ENCODE assay signal across 8 mouse cellular contexts in genomic region chr14:8213803-8214224, GRCm38 (mm10). TPM values are rescaled to one million over a fixed set of nuclear protein-coding genes. Genes with fewer than 3 reads are reported as not detected.
DNase-seq lines count a peak whose midpoint lies in the region; ATAC-seq and TF ChIP-seq lines count a peak whose summit lies in the region.

TSS of gene Kctd6 (plus strand) at chr14:8214140.

- no peaks in the 10 kb centered on the region for H3K27me3 ChIP-seq in kidney, embryonic 14.5 days (ENCODE audit: control insufficient read depth, insufficient read depth, low read length)
- no peaks in the 10 kb centered on the region for H3K27me3 ChIP-seq in limb, embryonic 15.5 days

- WGBS in kidney, embryonic 14.5 days = 2% methylated on average over 22 of the region's 49 CpGs
- 0% methylated on average over 11 of the region's 49 CpGs for WGBS in limb, embryonic 15.5 days

- no peak for TF ChIP-seq CTCF in bone marrow macrophage, adult 2 months (IDR thresholded peaks at IDR 0.05; ENCODE audit: low read depth, low read length)
- no peak for TF ChIP-seq CTCF in embryonic fibroblast, embryonic 13.5 days (IDR thresholded peaks at IDR 0.05; ENCODE audit: borderline replicate concordance, insufficient read depth, low read length)

- H3K4me1 ChIP-seq in bone marrow macrophage, adult 2 months (ENCODE audit: control insufficient read depth, insufficient read depth, low read length) = peaks cover 2% of the 10 kb centered on the region; the same call in 1 of the 2 replicates
- H3K4me1 ChIP-seq in embryonic fibroblast, embryonic 13.5 days (ENCODE audit: control insufficient read depth, insufficient read depth, low read length) = peaks cover 3% of the 10 kb centered on the region
- H3K4me1 ChIP-seq in kidney, embryonic 14.5 days (ENCODE audit: control insufficient read depth, insufficient read depth, low read length) = peaks cover 17% of the 10 kb centered on the region; the same call in 1 of the 2 replicates
- H3K4me1 ChIP-seq in limb, embryonic 15.5 days = peaks cover 16% of the 10 kb centered on the region

- no peaks in the 10 kb centered on the region for H3K9me3 ChIP-seq in kidney, embryonic 14.5 days (ENCODE audit: control insufficient read depth, low read length)
- no peaks in the 10 kb centered on the region for H3K9me3 ChIP-seq in limb, embryonic 15.5 days

- no peak for TF ChIP-seq POLR2A in bone marrow macrophage, adult 2 months (IDR thresholded peaks at IDR 0.05; ENCODE audit: borderline replicate concordance, low read depth, low read length)
- peak; percentile 66 for TF ChIP-seq POLR2A in embryonic fibroblast, embryonic 13.5 days (IDR thresholded peaks at IDR 0.05; ENCODE audit: low read depth, low read length)

- H3K9ac ChIP-seq in kidney, embryonic 14.5 days (ENCODE audit: low read depth, low read length) = peak within 1 kb of the TSS; percentile 85
- peak within 1 kb of the TSS; percentile 96 for H3K9ac ChIP-seq in limb, embryonic 15.5 days

- H3K4me3 ChIP-seq in bone marrow macrophage, adult 2 months (ENCODE audit: insufficient read depth, low read length) = peak within 1 kb of the TSS; percentile 98
- H3K4me3 ChIP-seq in embryonic fibroblast, embryonic 13.5 days (ENCODE audit: insufficient read depth, low read length) = peak within 1 kb of the TSS; percentile 55
- H3K4me3 ChIP-seq in kidney, embryonic 14.5 days (ENCODE audit: low read length) = peak within 1 kb of the TSS; percentile 69
- peak within 1 kb of the TSS; percentile 75 for H3K4me3 ChIP-seq in limb, embryonic 15.5 days

- ATAC-seq in kidney, embryonic 14.5 days (ENCODE audit: low FRiP score, low TSS enrichment) = peak; percentile 98
- ATAC-seq in limb, embryonic 15.5 days (ENCODE audit: insufficient number of reproducible peaks, low FRiP score, low TSS enrichment, low read depth) = peak; percentile 97

- no peaks in the 10 kb centered on the region for H3K36me3 ChIP-seq in kidney, embryonic 14.5 days (ENCODE audit: control insufficient read depth, insufficient read depth, low read length)
- H3K36me3 ChIP-seq in limb, embryonic 15.5 days = no peaks in the 10 kb centered on the region

- peak within 1 kb of the TSS; percentile 65 for H3K27ac ChIP-seq in bone marrow macrophage, adult 2 months (ENCODE audit: insufficient read depth, low read depth, low read length)
- 0 out of 2 replicates have a peak within 1 kb of the TSS, but pooled peaks have one; percentile 28 for H3K27ac ChIP-seq in embryonic fibroblast, embryonic 13.5 days (ENCODE audit: insufficient read depth, low read length)
- H3K27ac ChIP-seq in kidney, embryonic 14.5 days (ENCODE audit: low read depth, low read length) = peak within 1 kb of the TSS; percentile 34; the same call in 1 of the 2 replicates
- peak within 1 kb of the TSS; percentile 95 for H3K27ac ChIP-seq in limb, embryonic 15.5 days

- peak within 1 kb of the TSS; percentile 84 for H3K4me2 ChIP-seq in kidney, embryonic 14.5 days (replicated peaks; ENCODE audit: low read depth, low read length)
- peak within 1 kb of the TSS; percentile 88 for H3K4me2 ChIP-seq in limb, embryonic 15.5 days

- peak; percentile 95 for DNase-seq in A20 (ENCODE audit: low read depth, low spot score)
- DNase-seq in heart, adult 9 months (ENCODE audit: low spot score in 2 of 2) = peak; percentile 95 to 97
- DNase-seq in monocyte, adult 2 months (ENCODE audit: low read depth in 1 of 2, low spot score in 2 of 2) = peak; percentile 91 to 93
- DNase-seq in spleen, postnatal 36 days (ENCODE audit: low spot score in 2 of 2) = peak; percentile 96 to 97

RNA-seq across cellular contexts. Expression of gene Kctd6, which starts in this region (rescaled TPM):
- 13.3 and 15.3 TPM in 2 replicates for polyA plus RNA-seq in bone marrow macrophage, adult 2 months (2012; ENCODE audit: insufficient read depth, insufficient read length, missing spikeins)
- 9.5 and 10.2 TPM in 2 replicates for polyA plus RNA-seq in embryonic fibroblast, embryonic 13.5 days (2011; ENCODE audit: insufficient read length, low read depth, missing spikeins)
- polyA plus RNA-seq in kidney, embryonic 14.5 days (2014; fragmentation: Nextera tagmentation; extraction: Ambion mirVana) = 9.1 and 10.4 TPM in 2 replicates
- polyA plus RNA-seq in limb, embryonic 15.5 days (2015; fragmentation: Nextera tagmentation; extraction: Ambion mirVana) = 8.9 and 11.2 TPM in 2 replicates

Comparison
In these comparisons a context has a peak if more than half of its experiments do, and no peak if none do; other contexts are left out.
1. Peak in every context shown above with its lines: DNase-seq, ATAC-seq, H3K4me3 ChIP-seq and H3K27ac ChIP-seq.
2. H3K27ac ChIP-seq: peak in every context shown above with its lines; median percentile 95 in limb, embryonic 15.5 days; 65 in bone marrow macrophage, adult 2 months; 34 in kidney, embryonic 14.5 days; 28 in embryonic fibroblast, embryonic 13.5 days.